Mouse (Mus musculus): ENCODE measurements at regions not wholly inside any gene's neighbourhood (a gene's known extent, or its start where the extent isn't known, plus 50 kb on each side); places are given as distances from the start of the nearest gene placed in this dataset.

DNA sequence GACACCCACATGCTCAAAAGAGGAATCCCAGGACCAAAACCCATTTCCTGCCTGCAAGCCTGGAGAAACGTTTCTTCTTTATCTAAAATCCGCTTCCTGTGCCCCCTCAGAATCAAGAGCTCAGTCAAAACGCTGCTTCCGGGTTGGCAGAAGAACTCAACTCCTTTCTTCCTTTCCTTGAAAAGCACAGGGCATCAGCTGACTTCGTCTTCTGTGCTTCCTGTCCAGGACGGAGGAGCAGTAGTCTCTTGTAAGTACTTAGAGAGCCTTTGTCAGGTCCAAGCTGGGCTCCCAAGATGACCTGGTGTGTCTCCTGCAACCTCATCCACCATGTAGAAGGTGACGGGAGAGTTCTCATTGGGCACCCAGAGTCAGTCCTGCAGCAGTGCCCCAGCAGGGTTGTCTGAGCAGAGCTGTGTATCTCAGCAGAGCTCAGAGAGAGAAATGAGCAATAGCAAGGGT lies 199.3 kb upstream of the 4930412O13Rik start:
- TF ChIP-seq GATA4 (IDR thresholded peaks at IDR 0.05; ENCODE audit: insufficient replicate concordance, low read length), result peak; percentile 69; the same call in 1 of the 2 replicates

DNA sequence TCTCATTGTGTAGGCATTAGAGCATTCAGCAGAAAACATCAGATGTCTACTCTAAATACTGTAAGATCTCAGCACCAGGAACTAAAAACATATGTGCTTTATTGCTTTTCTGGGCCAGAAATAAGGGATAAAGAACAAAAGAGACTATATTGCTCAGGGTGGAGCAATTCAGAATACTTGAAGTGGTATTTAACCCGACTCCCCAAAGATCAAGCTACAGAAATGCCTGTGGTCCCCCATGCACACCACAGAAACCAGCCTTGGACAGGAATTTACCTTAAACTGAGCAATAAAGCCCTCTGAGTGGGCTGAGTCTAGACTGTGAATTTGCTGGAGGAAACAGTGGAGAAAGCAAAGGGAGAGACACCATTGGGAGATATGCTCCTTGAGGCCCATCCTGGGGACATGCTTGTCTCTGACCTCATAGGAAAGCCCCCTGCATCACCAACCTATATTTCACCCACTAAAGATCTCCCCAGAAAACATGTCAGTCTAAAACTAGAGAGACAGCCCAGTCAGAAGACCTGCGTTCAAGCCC lies 197.3 kb upstream of the 4930412O13Rik start:
- TF ChIP-seq GATA4 (IDR thresholded peaks at IDR 0.05; ENCODE audit: insufficient replicate concordance, low read length), result no peak

DNA sequence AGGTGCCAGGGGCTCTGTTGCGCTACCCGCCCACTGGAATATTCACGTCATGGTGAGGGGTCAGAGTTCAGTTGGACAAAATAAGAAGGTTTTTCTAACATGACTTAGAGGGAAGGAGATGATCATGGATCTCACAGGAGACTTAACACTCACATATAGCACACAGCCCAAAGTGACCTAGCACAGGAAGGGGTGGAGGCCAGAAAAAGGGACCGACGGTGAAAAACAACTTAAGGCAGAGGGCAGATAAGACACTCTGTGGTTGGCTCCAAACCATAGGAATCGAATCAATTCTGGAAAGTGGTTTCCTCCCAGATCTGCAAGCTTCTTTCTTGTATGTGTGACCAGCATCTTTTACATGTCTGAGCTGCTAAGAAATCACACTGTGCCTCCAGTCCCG lies 192.9 kb upstream of the 4930412O13Rik start:
- no peak for TF ChIP-seq GATA4 (IDR thresholded peaks at IDR 0.05; ENCODE audit: insufficient replicate concordance, low read length)

DNA sequence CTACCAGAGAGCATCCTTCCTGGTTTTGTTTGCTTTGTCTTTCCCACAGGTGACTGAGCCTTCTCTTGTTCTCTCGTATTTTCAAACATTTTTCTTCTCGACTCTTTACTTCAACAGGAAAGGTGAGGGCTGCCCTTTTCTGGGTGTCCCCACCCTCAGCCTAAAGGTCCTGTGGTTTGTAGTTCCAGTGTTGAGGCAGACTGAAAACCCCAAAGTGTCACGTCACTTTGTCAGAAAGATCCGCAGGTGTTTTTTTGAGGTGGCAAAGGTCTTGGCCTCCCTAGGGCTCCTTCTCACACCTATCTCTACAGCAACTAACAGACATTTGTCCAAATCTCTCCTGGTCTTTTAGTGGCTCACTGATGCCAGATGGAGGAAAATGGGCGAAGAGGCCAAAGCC lies 191.5 kb upstream of the 4930412O13Rik start:
- no peak for TF ChIP-seq GATA4 (IDR thresholded peaks at IDR 0.05; ENCODE audit: insufficient replicate concordance, low read length)

DNA sequence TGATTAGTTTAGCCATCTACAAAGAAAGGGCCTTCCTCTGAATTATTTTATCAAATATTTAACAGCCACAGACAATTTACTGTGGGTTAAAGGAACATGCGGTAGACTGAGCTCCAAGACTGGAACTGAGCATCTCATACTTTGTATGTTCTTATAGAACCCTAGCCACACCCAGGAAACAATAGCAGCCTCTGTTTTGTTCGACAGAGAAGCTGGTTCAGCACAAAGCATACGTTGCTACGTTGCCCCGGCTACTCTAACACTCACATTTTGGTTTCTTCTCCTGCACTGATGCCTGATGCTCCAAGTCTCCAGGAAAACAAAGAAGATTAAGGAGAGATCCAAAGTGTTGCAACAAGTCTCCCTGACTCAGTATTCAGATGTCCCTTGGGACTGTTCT lies 189.5 kb upstream of the 4930412O13Rik start:
- no peak for TF ChIP-seq GATA4 (IDR thresholded peaks at IDR 0.05; ENCODE audit: insufficient replicate concordance, low read length)

DNA sequence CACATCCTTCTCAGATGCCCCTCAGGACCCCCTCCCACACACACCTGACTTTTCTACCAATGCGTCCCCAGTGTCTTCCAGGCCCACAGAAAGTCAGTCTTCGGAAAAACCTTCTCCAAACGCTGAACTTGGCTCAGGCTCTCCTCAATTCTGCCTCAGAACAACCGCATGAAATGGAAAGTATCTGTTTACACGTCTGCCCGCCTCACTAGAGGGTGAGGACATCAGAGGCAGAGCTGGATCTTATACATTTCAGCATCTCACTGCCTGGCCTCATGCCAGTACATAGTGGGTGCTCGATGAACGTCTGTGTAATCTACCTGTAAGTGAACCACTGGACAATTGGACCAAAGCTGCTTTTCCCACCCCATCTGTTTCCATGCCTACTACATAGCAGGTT lies 189.1 kb upstream of the 4930412O13Rik start:
- TF ChIP-seq GATA4 (IDR thresholded peaks at IDR 0.05; ENCODE audit: insufficient replicate concordance, low read length), result no peak

DNA sequence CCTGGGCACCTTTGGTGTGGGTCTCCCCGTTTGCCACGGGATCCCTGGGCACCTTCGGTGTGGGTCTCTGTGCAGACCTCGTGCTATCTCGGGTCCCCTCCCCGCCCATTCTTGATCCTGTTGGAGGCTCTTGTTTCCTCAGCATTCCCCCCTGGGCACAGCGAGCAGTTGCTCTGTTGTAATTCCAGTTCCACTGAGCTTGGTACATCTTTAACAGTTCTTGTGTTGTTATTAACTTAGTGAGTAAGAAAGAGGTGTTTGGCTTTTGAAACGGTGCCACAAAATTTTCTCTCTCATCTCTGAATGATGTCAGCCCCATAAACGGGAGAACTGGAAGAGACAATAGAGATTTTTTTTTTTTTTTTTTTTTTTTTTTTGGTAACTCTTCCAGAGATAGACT lies 187.7 kb upstream of the 4930412O13Rik start:
- TF ChIP-seq GATA4 (IDR thresholded peaks at IDR 0.05; ENCODE audit: insufficient replicate concordance, low read length), result no peak

DNA sequence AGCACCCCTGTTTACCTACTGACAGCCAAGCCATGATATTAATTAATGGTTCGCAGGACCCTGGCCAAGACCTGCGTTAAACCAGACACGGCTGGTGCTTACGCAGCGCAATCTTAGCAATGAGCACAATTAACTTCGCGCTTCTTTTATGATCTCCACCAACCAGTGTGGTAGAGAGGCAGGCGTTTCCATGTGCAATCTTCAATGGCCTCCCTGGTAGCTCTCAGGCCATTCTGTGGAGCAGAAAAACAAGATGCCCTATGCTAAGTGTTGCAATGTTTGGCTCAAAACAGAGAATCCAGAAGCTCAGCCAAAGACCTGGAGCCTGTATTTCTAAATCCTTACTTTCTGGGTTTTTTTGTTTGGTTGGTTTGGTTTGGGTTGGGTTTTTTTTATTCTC lies 186.9 kb upstream of the 4930412O13Rik start:
- TF ChIP-seq GATA4 (IDR thresholded peaks at IDR 0.05; ENCODE audit: insufficient replicate concordance, low read length), result no peak

DNA sequence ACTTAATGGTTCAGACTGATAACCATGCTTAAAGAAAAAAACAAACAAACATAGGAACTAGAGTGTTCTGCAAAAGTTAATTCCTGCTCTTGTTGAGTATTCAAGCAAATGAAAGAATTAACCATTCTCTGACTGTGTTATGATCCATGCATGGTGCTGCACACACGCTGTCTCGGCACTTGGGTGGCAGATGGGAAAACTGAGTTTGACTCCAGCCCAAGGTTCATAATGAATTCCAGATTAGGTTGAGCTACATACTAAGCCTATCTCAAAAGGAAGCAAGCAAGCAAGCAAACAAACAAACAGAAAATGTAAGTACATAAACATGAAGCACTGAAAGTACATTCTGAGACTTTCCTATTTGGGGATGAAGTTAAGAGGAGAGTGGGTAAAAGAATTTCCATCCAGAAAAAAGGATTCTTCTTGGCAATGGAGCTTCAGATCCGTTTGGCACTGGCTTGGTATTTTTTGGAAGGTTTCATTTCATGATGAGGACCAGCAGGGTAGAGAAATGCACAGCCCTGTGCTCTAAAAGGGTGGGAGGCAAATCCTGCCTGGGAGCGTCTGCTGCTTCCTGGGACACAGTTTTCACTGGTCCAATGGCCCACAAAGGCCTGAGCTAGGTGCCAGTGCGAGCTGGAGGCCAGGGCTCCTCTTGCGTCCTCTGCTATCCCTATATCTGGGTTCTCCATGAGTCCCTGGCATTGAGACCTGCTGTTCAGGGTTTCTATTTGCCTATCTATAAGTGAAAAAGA lies 183.3 kb upstream of the 4930412O13Rik start:
- TF ChIP-seq GATA4 (IDR thresholded peaks at IDR 0.05; ENCODE audit: insufficient replicate concordance, low read length), result no peak

DNA sequence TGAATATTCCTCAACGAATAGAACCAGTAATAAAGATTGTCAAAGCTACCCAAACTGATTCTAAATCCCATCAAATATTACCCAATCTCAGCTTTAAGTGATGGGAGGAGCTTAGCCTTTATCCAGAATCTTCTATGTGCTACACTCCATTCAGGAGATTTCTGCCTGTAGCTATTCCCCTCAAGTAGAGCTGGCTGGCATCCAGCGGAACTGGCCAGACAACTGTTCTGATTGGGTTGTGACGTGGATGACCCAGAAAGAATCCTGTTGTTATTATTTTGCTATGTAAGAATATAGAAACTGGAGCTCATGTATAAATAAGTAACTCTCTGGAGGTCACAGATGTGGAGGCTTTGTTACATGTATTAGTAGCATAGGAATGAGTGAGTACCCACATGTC lies 176.8 kb upstream of the 4930412O13Rik start:
- no peak for TF ChIP-seq GATA4 (IDR thresholded peaks at IDR 0.05; ENCODE audit: insufficient replicate concordance, low read length)

DNA sequence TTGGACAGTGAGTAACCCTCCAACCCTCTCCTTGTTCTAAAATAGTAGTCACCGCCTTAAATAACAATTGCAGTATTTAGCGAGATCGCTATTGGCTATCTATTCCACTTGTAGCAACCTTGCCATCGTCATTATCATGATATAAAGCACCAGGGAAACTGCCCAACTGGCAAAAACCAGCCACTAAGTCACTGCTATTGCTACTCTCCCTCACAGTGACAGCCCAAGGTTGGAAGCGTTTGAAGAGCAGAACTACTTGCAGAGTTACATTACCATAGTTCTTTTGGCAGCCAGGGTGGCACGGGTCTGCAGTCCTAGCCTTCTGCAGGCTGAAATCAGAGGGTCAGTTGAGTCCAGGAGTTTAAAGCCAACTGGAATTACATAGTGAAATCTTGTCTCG lies 171.6 kb upstream of the 4930412O13Rik start:
- TF ChIP-seq GATA4 (IDR thresholded peaks at IDR 0.05; ENCODE audit: insufficient replicate concordance, low read length), result no peak

DNA sequence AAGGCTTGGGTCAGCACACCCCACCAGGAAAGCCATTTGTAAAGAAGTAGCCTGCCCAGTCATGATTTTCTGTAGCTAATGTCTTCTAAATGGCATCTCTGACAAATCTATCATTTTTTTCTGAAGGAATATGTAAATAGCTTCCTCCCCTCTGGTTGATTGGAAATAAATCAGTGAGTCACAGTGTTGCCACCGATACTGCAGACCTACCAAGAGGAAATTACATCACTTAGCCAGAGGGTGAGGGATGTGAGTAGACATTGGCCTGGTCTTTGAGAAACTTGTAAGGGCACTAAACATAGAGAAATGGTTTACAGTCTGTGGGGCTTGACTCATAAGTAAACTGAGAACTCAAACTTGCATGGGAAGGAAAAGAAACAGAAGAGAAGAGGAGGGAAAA lies 163.1 kb upstream of the 4930412O13Rik start:
- TF ChIP-seq GATA4 (IDR thresholded peaks at IDR 0.05; ENCODE audit: insufficient replicate concordance, low read length), result no peak

DNA sequence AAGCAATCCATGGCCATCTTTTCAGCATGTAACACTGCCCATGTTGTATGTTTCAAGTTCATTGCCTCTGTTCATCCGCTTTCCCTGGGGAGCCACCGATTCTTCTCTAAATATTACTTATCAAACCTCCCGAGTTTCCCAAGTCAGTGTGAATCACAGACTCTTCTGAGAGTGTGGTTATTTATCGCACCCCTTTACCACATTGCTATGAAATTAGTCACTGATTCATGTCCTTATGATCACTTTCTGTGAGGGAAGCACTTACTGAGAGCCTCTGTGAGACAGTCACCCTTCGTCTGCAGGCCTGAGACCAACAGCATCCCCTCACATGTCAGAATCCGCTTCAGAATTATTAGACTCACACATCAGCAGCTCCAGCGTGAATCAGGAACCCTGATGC lies 147.8 kb upstream of the 4930412O13Rik start:
- no peak for TF ChIP-seq GATA4 (IDR thresholded peaks at IDR 0.05; ENCODE audit: insufficient replicate concordance, low read length)

DNA sequence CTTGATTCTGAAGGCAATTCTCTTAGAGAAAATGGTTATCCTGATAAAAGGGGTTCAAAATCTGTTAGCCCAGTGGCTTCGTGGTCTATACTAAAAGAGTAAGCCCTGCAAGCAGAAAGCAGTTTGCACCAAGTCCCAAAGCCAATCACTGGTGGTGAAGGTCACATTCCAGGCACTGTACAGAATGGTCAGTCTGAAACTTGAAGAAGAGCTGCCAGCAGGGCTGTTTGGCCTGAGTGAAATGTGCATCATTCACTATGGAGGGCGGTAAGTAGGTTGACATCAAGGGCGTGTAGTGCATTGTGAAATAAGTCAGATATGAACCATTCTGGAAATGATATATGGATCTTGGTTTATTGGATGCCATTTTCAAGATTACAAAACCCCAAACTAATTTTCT lies 136.9 kb upstream of the 4930412O13Rik start:
- no peak for TF ChIP-seq GATA4 (IDR thresholded peaks at IDR 0.05; ENCODE audit: insufficient replicate concordance, low read length)

DNA sequence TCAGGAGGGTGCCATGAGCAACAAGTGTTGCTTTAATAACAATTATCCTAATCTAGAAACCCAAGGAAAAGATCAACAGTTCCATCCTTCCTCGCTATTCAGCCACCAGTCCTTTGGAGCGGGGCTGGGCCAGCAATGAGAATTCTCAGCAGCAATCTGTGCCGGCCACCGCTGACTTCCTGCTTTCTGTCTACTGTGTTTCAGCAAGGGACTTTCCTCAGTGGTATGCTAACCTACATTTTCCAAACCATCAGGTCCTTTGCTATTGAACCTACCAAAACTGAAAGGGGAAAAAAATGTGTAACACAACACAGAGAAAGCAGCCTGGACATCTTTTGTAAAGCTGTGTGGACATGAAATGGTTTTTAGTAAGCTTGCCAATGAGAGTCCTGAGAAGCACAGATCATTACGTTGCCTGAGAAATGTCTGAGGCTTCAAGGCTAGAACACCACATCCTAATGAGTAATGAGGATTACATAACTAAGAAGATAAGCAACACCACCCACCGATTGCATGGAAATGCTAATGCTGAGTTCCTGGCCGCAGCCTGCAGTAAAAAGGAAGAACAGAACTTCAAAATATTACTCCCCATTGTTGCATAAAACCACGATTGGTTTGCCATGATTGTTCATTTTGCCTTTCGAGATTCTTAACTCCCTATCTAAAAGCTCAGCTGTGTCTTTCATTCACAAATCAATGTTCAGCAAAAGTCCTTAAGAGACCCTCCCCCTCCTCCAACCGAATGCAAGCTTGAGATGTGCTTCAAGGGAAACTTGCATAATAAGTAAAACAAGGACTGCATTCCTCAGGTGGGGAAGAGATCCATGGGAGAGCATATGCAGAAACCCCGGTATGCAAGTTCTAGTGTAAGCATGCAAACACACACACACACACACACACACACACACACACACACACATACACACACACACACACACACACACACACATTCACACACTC lies 130.9 kb upstream of the 4930412O13Rik start:
- TF ChIP-seq GATA4 (IDR thresholded peaks at IDR 0.05; ENCODE audit: insufficient replicate concordance, low read length), result no peak

DNA sequence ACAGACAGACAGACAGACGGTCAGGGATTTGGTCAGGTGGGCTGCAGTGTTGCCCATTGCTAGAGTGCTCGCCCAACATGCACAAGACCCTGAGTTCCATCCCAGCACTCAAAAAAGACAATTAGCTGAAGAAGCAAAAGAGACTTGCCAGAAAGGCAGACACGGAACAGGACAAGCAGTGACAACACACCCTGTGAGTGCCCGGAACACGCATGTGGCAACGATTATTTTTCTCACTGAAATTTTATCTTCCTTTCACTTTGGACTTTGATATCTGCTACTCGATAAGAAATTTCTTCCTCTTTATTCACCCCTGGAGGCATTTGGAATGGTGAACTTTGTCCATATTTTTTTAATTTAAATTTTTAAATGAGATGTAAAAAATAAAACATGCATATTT lies 127.4 kb upstream of the 4930412O13Rik start:
- TF ChIP-seq GATA4 (IDR thresholded peaks at IDR 0.05; ENCODE audit: insufficient replicate concordance, low read length), result no peak

All from liver, adult (tissue).